Mouse (Mus musculus): Measurements from ENCODE around the gene Utf1. TPM values are rescaled to one million over a fixed set of nuclear protein-coding genes. Genes with fewer than 3 reads are reported as not detected.

Gene Utf1
- not detected for total RNA-seq (2021)
- long read RNA-seq, experiment 1 = 0 reads
- long read RNA-seq, experiment 2 = 0 reads

DNA sequence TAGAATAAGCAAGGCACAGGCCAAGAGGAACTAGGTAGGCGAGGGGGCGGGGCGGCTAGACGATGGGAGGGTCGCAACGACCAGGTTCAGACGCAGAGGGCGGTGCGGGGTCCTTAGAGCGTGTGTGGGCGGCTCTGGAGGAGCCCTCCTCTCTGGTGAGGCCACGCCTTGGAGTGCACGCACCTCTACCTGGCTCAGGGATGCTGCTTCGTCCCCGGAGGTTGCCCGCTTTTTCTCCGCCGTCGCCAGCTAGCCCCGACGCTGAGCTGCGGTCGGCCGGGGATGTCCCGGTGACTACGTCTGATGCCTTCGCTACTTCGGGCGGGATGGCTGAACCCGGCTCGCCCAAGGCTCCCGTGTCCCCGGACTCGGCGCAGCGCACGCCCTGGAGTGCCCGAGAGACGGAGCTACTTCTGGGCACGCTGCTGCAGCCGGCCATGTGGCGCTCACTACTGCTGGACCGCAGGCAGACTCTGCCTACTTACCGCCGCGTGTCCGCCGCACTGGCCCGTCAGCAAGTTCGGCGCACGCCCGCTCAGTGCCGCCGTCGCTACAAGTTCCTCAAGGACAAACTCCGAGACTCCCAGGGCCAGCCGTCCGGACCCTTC lies at the start of gene Utf1:
Gene Utf1 (plus strand): TSS at position 116 of the 608 bp plus-strand sequence.
- DNase-seq = peak; percentile 33 to 40
- intact Hi-C loops (cut with DNase I) = no loop called here

DNA sequence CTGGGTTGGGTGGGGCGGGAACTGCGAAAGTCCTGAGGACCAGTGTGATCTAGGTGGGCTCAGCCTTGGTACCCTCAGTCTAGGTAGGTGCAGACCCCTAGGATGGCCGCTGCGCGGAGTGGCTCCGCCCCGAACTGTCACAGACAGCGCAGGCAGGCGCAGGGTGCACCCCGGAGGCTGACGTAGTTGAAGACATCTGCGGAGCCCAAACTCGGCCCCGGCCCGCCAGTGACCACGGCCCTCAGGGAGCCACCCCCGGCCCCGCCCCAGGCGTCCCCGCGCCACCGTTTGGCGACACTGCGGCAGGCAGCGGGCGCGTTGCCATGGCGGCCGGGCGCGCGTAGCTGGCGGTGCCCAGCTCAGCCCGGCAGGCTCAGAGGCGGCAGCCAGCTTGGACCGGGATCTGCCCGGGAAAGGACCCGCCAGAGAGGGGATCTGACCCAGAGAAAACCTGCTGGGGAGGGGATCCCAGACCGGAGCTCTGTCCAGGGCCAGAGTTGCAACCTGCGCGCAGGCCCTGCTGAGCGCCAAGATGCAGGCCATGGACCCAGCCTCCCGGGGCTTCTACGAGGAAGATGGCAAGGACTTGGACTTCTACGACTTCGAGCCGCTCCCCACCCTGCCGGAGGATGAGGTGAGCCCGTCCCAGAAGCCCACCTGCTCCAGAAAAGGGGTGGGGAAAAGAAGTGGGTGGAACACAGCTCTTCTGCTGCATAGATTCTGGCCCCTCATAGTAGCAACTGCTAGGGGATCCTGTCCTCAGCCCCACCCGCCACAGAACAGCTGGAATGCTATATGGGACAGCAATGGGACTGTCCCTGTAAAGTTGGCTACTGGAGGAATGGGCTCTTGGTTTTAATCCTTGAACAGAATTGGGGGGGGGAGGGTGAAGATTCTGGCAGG lies 48.7 kb upstream of the Utf1 start, which contains the start of gene Kndc1:
Gene Kndc1 (plus strand): TSS at position 42 of the 903 bp plus-strand sequence.
- intact Hi-C loops (cut with DNase I) = no loop called here
- DNase-seq = peak; percentile 34 to 43

- intact Hi-C loops (cut with DNase I) = no loop called here
- DNase-seq = no peak
These were observed 47.3 kb upstream of the Utf1 start for GRCm38 (mm10) chr7:139896271-139896670.

GRCm38 (mm10) chr7:139896796-139897195 lies 46.8 kb upstream of the Utf1 start:
- intact Hi-C loops (cut with DNase I) = no loop called here
- DNase-seq = no peak

DNA sequence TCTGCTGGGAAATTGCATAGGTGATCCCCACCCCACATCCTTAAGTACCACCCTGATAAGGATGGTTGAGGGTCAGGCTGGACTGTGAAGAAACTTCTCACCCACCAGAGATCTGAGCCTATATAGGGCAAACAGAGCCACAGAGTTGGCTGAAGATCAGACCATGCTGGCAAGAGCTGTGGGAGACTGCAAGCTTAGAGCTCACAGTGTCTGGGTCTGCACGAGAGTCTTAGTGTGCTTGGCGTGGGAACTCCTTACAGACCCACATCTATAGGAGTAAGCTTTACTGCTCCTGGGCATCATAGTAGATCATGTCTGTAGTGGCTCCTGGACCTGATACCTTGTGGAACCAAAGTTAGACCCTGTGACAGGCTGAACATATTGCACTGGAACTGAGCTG lies 45.0 kb upstream of the Utf1 start:
- intact Hi-C loops (cut with DNase I) = no loop called here
- no peak for DNase-seq

- DNase-seq = no peak
- intact Hi-C loops (cut with DNase I) = no loop called here
These were observed 44.1 kb upstream of the Utf1 start for GRCm38 (mm10) chr7:139899505-139899904.

GRCm38 (mm10) chr7:139900456-139900855 lies 43.1 kb upstream of the Utf1 start:
- no peak for DNase-seq
- intact Hi-C loops (cut with DNase I) = no loop called here

- intact Hi-C loops (cut with DNase I) = no loop called here
- DNase-seq = no peak
These were observed 42.7 kb upstream of the Utf1 start for GRCm38 (mm10) chr7:139900896-139901295.

GRCm38 (mm10) chr7:139901981-139902380 lies 41.6 kb upstream of the Utf1 start:
- intact Hi-C loops (cut with DNase I) = no loop called here
- no peak for DNase-seq

DNA sequence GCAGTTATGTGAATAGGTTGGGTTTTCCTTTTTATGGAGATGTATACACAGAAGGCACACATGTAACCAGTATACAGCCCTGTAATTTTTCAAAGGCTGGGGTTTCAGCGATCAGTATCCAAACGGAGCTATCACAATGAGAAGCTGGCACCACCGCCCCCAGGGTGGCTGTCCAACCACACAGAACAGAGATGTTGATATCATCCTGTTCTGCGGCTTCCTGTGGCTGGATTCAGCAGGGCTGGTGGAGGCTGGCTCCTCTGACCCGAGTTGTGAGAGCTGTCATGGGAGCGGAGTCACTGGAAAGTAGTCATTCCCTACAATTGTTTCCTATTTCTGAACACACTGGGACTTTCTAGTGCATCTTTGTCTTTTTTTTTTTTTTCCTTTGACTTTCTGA lies 38.3 kb upstream of the Utf1 start:
- DNase-seq = no peak
- intact Hi-C loops (cut with DNase I) = loop anchor here (2.0 kb wide), 2 partner anchors 90 to 158 kb away; no protein-coding TSS in a partner anchor

DNA sequence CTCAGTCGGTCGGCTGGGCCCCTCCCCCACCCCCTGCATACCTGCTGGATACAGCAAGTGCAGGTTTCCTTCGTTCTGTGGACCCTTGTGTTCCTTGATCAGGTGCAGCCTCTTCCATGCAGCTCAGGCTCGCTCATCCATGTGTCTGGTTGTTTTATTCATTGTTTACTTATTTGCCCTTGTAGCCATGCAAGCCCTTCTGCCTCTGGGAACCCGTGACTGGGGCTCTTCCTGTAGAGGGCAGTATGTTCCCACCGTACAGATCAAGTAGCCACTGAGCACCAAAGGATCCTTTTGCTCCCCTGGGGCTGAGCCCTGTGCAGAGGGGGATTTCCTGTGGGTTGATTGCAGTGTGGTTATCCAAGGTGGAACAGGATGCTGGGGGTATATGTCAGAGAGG lies 37.9 kb upstream of the Utf1 start:
- intact Hi-C loops (cut with DNase I) = loop anchor here (2.0 kb wide), 2 partner anchors 89 to 157 kb away; no protein-coding TSS in a partner anchor
- DNase-seq = peak; percentile 16 to 51

GRCm38 (mm10) chr7:139908176-139908575 lies 35.4 kb upstream of the Utf1 start:
- intact Hi-C loops (cut with DNase I) = no loop called here
- DNase-seq = peak; percentile 4 to 7

DNA sequence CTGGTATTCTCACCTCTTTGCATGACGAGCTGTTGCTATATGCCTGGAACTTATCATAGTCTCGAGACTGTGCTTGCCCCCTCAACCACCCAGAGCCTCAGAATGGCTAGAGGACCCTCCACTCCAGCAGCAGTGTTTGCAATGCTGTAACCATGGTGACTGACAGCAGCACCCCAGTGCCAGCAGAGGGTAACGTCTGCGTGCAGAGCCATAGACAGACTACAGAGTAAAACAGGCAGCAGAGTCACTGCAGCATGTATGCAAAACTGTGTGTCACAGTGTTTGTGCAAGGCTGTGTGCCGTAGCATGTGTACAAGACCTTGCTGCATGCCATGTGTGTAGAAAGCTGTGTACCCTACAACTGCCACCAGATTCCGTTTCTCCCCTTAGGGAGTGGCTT lies 34.1 kb upstream of the Utf1 start:
- DNase-seq = no peak
- intact Hi-C loops (cut with DNase I) = no loop called here

GRCm38 (mm10) chr7:139910204-139910835 lies 33.3 kb upstream of the Utf1 start:
- no peak for DNase-seq
- intact Hi-C loops (cut with DNase I) = no loop called here

GRCm38 (mm10) chr7:139914141-139915047 lies 29.2 kb upstream of the Utf1 start:
- DNase-seq = no peak
- intact Hi-C loops (cut with DNase I) = no loop called here

- intact Hi-C loops (cut with DNase I) = no loop called here
- no peak for DNase-seq
These were observed 27.8 kb upstream of the Utf1 start for GRCm38 (mm10) chr7:139915646-139916257.

GRCm38 (mm10) chr7:139916345-139916744 lies 27.2 kb upstream of the Utf1 start:
- DNase-seq = no peak
- intact Hi-C loops (cut with DNase I) = no loop called here

- intact Hi-C loops (cut with DNase I) = no loop called here
- no peak for DNase-seq
These were observed 25.3 kb upstream of the Utf1 start for GRCm38 (mm10) chr7:139918262-139918661.

DNA sequence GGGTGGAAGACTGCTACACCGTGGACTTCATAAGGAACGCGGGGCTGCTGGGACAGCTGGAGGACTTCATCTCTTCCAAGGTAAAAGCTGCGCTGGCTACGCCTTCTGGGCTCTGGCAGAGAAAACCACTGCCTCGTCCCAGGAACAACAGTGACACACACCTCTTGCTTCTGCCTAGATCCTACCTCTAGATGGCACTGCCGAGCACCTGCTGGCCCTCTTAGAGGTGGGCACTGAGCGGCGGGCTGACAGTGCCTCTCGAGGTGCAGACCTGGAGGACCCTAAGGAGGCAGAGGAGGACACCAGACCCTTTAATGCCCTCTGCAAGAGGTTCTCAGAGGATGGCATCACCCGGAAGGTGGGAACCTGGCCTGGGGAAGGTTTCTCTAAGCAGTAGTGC lies 12.9 kb upstream of the Utf1 start:
- DNase-seq = peak; percentile 23 to 51

GRCm38 (mm10) chr7:139936705-139937104 lies 6.9 kb upstream of the Utf1 start:
- no peak for DNase-seq
- intact Hi-C loops (cut with DNase I) = no loop called here

More for the DNA sequence above, 12.9 kb upstream of the Utf1 start:
- intact Hi-C loops (cut with DNase I) = no loop called here
